Mouse (Mus musculus): ENCODE data around the gene Crygn.

DNA sequence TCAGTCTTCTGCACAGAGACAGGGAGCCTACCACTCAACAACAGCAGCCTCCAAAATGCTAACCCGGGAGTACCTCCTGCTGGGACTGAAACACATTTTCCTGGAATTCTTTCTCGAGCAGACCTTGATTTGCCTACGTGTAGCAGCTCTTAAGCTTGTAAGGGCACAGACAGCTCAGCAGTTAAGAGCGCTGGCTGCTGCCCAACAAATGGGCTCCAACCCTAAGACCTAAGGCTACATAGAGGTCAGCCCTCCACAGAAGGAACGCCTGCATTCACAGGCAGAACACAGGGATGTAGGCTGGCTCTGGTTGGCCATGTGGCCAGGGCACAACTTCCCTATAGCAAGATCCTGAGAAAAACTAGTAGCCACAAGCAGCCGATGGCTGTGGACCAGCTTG, 31.9 kb downstream of the Crygn start:
- TF ChIP-seq POLR2A (IDR thresholded peaks at IDR 0.05; ENCODE audit: control insufficient read depth, extremely low read depth, insufficient read depth, low read length, poor library complexity) (no peak), CTCF (IDR thresholded peaks at IDR 0.05; ENCODE audit: borderline replicate concordance, control insufficient read depth, extremely low read depth, insufficient read depth, low read length, poor library complexity) (no peak)
